Mouse (Mus musculus): ENCODE results near the gene Dnajb6.

- TF ChIP-seq POLR2A (IDR thresholded peaks at IDR 0.05; ENCODE audit: low read depth, low read length): no peak
- TF ChIP-seq CTCF (conservative IDR thresholded peaks at IDR 0.05; ENCODE audit: insufficient read depth, insufficient read length, low read depth, low read length): no peak
Observed at GRCm38 (mm10) chr5:29740651-29741050, 5.2 kb downstream of the Dnajb6 start.
